Mouse (Mus musculus): ENCODE data around the gene Bap1.

- TF ChIP-seq GATA1 (IDR thresholded peaks at IDR 0.05; ENCODE audit: borderline replicate concordance, low read length) (no peak), FLI1 (IDR thresholded peaks at IDR 0.05; ENCODE audit: low read length) (no peak)
Measured at GRCm38 (mm10) chr14:31226978-31227377, 24.3 kb upstream of the Bap1 start.

All from megakaryocyte, embryonic 14.5 days (primary cell).